Mouse (Mus musculus) cerebellum, adult 9-11 months (tissue): ENCODE measurements around the gene Btnl1.

Experiments
- DNase-seq: peaks from one replicate; pipeline ENCODE4 v3.0.0; 2022

The Btnl1 gene

DNA sequence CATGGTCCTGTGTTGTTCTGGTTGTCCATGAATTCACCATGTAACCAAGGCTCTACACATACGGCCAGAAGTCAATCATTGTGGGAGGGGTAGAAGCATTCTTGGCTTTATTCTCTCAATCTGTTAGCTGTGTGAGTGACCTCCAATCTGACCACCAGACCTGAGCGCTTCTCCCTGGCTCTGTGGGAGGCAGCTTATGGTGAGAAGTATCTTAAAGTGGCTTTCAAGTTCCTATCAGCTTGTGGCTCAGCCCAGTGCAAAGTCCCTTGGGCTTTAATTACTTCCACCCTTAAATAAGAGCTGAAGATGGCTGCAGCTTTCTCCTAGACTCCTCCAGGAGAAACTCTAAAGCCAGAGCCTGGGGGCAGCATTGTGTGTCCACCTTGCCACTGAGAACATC is at the start of gene Btnl1:
Gene Btnl1 (plus strand): TSS at position 286 of the 400 bp plus-strand sequence.
- DNase-seq: no peak

DNA sequence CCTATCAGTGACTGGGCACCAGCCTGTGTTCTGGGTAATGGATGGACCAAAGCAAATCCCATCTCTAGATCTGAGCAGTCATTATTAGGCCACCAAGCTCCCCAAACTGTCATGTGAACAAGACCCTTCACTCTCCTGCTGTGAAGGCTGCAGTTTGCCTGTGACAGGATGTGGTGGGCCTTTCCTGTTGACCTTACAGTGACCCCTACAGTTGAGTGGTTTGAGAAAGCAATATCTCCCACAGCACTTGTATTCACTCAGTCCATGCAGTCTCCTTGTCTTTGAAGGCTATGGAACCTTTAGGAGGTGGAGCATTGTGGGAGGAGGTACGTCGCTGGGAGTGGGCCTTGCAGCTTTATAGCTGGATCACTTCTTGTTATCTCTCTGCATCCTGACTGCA is 47.1 kb upstream of the Btnl1 start:
- DNase-seq: no peak

DNA sequence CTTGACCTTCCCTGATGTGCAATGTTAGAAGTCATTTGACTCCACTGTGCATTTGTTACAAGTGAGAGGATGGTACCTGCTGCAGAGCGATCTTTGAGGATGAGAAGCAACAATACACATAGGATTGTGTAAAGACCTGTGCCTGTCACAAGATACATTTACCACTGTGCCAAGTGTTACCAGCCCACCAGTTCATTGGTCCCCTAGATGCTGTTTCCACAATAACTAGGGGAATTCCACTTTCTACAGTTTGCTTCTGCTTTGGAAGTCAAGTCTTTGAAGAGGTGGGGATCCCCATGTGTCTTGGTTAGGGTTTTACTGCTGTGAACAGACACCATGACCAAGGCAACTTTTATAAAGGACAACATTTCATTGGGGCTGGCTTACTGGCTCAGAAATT is 45.7 kb upstream of the Btnl1 start:
- DNase-seq: no peak

GRCm38 (mm10) chr17:34340619-34341402 is 36.1 kb upstream of the Btnl1 start:
- no peak for DNase-seq

DNA sequence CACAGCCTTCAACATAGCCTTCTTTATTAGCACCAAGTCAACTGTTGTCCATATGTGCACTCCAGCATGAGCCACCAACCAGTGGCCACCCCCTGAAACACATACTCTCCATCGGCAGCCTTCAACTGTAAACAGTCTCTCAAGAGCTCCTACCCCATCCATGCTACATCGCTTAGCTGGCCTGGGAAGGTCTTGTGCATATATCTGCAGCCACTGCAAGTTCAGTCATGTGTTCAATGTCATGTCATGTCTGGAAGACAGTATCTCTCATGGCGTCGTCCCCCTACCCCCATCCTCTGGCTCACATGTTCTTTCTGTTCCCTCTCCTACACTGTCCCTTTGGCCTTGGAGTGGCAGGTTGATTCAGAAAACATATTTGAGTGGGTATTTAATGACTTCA is 32.0 kb upstream of the Btnl1 start:
- no peak for DNase-seq

- DNase-seq: no peak
Observed at GRCm38 (mm10) chr17:34345486-34345885, 31.4 kb upstream of the Btnl1 start.

DNA sequence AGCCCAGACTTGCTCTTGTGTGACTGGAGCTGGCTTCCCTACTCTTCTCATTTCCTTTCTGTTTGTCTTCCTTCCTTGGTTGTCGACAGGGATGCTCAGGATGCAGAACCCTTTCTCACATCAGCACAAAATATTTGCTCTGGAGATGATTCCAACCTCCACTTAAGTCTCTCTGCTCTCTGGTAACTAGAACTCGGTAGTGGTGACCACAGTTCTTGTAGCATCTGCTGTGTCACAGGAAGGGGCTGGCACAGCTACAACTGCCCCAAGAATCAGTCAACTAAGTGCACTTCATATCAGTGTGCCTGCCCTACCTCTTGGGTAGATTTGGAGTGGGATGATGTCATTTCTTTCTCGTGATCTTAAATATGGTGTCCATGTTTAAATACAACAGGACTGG is 30.9 kb upstream of the Btnl1 start:
- no peak for DNase-seq

DNA sequence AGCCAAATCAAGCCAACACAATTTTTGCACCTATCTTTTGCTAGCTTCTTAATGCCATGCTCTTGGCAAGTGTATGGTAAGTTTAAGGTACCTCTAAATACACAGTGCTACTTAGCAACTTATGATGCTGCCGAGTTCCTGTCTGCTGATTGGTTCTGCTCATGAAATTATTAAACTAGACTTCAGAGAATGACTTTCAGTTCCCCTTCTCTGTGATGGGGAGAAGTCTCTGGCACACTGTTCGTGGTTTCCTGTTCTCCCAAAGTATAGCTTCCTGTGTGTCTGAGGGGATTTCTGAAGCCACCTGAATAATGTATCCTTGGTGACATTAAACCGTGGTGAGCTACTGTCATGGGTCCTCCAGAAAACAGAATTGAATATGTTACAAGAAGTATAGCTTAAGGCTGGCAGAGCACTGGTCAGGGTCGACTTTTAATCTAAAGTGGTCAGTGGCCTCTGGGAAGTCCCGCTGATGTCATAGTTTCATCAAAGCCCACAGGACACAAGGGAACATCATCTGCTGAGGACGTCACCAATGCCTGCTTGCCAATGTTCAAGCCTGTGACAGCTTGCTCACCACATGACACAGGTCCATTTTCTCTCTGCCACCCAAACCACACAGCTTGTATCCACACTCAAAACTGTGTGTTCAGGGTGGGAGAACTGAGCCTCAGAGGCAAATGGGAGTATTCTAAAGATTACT is 29.2 kb upstream of the Btnl1 start:
- DNase-seq: no peak

GRCm38 (mm10) chr17:34349429-34349828 is 27.5 kb upstream of the Btnl1 start:
- peak; percentile 24 for DNase-seq

GRCm38 (mm10) chr17:34354539-34354938 is 22.4 kb upstream of the Btnl1 start, which contains the start of gene Btnl2:
Gene Btnl2, plus strand, starts transcription at chr17:34354822.
- no peak for DNase-seq

DNA sequence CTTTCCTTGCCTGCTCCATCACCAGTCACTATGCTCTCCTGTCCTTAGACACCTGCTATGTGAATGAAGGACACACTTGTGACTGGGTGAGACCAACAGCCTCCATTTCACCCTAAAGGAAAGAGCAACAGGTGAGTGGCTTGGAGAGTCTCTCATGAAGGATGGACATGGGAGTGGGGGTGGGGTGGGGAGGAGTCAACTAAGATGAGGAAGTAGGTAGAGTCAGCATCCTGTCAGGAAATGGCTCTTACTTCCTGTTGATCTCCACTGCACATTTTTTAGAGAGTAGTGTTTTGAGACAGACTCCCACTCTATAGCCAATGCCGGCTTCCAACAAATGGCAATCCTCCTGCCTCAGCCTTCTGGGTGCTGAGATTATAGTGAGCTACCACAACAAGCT is 22.0 kb upstream of the Btnl1 start:
- DNase-seq: no peak

DNA sequence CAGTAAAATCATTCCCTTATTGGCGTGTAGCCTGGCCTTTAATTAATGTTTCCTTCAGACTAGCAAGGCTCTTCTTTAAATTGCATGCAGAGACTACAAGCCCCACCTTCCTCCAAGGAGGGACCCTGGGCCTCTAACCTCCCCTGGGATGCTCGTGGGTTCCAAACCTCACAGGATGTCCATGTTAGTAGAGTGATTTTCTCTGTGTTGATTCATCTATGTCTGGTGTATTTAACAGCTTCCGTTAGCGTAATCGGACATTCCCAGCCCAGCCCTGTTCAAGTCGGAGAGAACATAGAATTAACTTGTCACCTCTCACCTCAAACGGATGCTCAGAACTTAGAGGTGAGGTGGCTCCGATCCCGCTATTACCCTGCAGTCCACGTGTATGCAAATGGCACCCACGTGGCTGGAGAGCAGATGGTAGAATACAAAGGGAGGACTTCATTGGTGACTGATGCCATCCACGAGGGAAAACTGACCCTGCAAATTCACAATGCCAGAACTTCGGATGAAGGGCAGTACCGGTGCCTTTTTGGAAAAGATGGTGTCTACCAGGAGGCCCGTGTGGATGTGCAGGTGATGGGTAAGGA is 13.9 kb upstream of the Btnl1 start:
- DNase-seq: no peak

DNA sequence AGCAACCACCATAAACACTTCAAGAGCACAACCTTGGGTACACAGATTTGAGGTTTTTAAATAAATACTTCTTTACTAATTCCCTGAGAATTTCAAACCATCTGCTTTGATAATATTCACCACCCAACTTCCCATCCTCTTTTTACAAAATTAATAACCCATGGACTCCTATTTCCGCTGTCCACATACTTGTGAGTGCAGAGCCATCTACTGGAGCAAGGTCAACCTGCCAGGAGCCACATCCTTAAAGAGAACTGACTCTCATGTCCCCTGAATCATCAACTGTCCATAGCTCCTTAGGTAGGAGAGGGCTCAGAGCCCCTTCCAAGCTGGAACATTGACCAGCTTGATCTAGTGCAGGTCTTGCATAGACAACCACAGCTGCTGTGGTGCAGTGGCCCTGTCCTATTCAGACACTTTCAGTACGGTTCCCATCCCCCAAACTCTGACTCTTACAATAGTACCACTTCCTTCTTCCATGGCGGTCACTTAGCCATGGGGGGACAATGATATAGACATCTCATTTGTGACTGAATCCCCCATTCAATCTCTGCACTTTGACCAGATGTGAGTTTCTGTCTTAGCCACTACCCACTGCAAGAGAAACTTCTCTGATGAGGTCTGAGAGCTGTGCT is 13.1 kb upstream of the Btnl1 start:
- no peak for DNase-seq

DNA sequence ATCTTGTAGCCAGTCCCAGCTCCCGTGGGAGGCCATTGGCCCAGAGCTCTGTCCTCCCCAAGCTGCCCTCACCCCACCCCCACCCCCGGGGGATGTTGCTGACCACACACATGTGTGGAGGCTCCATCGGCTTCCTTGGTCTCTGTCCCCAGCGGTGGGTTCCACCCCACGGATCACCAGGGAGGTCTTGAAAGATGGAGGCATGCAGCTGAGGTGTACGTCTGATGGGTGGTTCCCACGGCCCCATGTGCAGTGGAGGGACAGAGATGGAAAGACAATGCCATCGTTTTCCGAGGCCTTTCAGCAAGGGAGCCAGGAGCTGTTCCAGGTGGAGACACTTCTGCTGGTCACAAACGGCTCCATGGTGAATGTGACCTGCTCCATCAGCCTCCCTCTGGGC is 11.9 kb upstream of the Btnl1 start:
- DNase-seq: no peak

DNA sequence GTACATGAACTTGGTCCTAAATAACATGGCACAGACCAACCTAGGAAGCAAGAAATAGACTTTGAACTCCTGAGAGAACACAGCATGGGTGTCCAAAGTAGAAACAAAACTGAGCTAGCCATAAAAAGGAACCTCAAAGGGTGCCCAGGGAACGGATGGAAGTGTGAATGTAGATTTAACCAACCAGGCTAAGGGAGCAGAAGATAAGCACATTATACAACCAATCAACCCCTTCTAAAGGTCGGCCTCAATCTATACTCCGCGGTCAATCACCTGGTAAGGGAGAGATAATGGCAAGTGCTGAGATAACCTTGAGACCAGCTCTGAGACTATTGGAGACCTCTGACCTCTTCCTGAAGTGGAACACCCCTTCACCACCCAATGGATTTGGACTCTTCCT is 6.4 kb upstream of the Btnl1 start:
- DNase-seq: no peak

DNA sequence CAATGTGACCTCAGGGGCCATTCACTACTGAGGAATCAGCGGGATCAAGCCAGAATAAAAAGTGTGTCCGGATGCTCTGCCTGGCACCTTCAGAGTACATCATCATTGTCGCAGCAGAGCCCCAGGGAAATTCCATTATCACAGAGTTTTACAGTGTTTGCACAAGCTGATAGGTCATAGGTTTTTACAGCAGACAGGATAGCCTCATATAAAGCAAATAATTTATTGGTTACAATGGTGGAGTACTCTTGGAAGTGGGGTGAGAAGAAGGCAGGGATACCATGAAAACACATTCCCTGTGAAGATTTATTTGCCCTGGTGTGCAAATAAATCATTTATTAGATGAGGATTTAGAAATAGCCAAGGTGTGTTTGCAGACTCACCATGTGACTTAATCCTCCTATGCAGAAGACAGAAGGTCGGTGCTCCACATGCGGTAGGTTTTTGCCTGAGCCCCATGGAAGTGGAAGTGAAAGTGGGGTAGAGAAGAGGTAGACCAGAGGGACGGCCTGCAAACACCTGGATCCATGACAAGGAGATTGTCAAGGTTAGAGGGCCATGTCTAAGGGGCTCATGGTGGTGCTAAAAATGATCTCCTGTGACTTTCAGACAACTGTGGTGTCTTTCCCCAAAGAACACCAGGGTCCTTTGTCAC is 3.8 kb upstream of the Btnl1 start:
- DNase-seq: no peak

- no peak for DNase-seq
Observed at GRCm38 (mm10) chr17:34377450-34378209, 698 bp downstream of the Btnl1 start.

GRCm38 (mm10) chr17:34378716-34379115 is 1.8 kb downstream of the Btnl1 start:
- no peak for DNase-seq

DNA sequence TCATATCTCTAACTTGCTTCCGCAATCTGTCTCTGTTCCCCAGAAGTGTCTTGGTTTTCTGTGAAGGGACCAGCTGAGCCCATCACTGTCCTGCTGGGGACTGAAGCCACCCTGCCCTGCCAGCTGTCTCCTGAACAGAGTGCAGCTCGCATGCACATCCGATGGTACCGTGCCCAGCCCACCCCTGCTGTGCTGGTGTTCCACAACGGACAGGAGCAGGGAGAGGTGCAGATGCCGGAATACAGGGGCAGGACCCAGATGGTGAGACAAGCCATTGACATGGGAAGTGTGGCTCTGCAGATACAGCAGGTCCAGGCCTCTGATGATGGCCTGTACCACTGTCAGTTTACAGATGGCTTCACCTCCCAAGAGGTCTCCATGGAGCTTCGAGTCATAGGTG is 2.5 kb downstream of the Btnl1 start:
- DNase-seq: no peak

GRCm38 (mm10) chr17:34381876-34382275 is 4.9 kb downstream of the Btnl1 start:
- DNase-seq: no peak

- no peak for DNase-seq
Observed at GRCm38 (mm10) chr17:34383212-34383611, 6.3 kb downstream of the Btnl1 start.

GRCm38 (mm10) chr17:34384699-34385098 is 7.8 kb downstream of the Btnl1 start:
- DNase-seq: no peak
